Mouse (Mus musculus) heart, adult 2 months (tissue): ENCODE results near the gene E130116L18Rik.

Experiments
- CTCF ChIP-seq: fragments of 200-600 bp; IDR thresholded peaks from 2 replicates; pipeline ENCODE4 v1.8.1; 2022; ENCODE audit warnings: antibody characterized with exemption, mild to moderate bottlenecking, moderate library complexity
- EP300 ChIP-seq: fragments of 200-500 bp; IDR thresholded peaks from 2 replicates; pipeline ENCODE4 v1.6.1; 2011; ENCODE audit warnings: low read depth, low read length, control low read depth; ENCODE audit not compliant: insufficient read depth
- POLR2A ChIP-seq: fragments of 200-500 bp; IDR thresholded peaks from 2 replicates; pipeline ENCODE4 v1.6.1; 2011; ENCODE audit warnings: mild to moderate bottlenecking, low read depth, low read length, control low read depth; ENCODE audit not compliant: insufficient read depth

GRCm38 (mm10) chr5:25268258-25268888, 45.4 kb upstream of the E130116L18Rik start:
- TF ChIP-seq POLR2A (no peak), CTCF (no peak), EP300 (no peak)
